Mouse (Mus musculus) lung, postnatal 25 days (tissue): ENCODE measurements around the gene Pde4b.
"Not testable (repeated sequence)": the region's sequence is repeated elsewhere in the genome, so short reads cannot be mapped to it uniquely, and the experiment has no call there.

Experiments used
- DNase-seq: peaks from one replicate; pipeline ENCODE4 v3.0.0; 2022; ENCODE audit warnings: low spot score

Gene Pde4b

GRCm38 (mm10) chr4:102480830-102481484 lies 393.6 kb downstream of the Pde4b start:
- DNase-seq, result no peak

- no peak for DNase-seq
Observed at GRCm38 (mm10) chr4:102483354-102484018, 396.1 kb downstream of the Pde4b start.

GRCm38 (mm10) chr4:102484738-102485137 lies 397.4 kb downstream of the Pde4b start:
- DNase-seq, result no peak

- no peak for DNase-seq
Observed at GRCm38 (mm10) chr4:102486134-102486920, 399.0 kb downstream of the Pde4b start.

GRCm38 (mm10) chr4:102486921-102487240 lies 399.5 kb downstream of the Pde4b start:
- no peak for DNase-seq

- DNase-seq, result no peak
Observed at GRCm38 (mm10) chr4:102488000-102488399, 400.7 kb downstream of the Pde4b start.

GRCm38 (mm10) chr4:102491468-102492123 lies 404.3 kb downstream of the Pde4b start:
- no peak for DNase-seq

- no peak for DNase-seq
Observed at GRCm38 (mm10) chr4:102492911-102493310, 405.6 kb downstream of the Pde4b start.

- peak; percentile 71 for DNase-seq
Observed at GRCm38 (mm10) chr4:102493342-102494128, 406.2 kb downstream of the Pde4b start.

- not testable (repeated sequence) for DNase-seq
Observed at GRCm38 (mm10) chr4:102494203-102494602, 406.9 kb downstream of the Pde4b start.

GRCm38 (mm10) chr4:102495001-102495400 lies 407.7 kb downstream of the Pde4b start:
- no peak for DNase-seq

- peak; percentile 41 for DNase-seq
Observed at GRCm38 (mm10) chr4:102495474-102495873, 408.1 kb downstream of the Pde4b start.

GRCm38 (mm10) chr4:102496269-102497177 lies 409.2 kb downstream of the Pde4b start:
- no peak for DNase-seq

GRCm38 (mm10) chr4:102497221-102497620 lies 409.9 kb downstream of the Pde4b start:
- no peak for DNase-seq

- no peak for DNase-seq
Observed at GRCm38 (mm10) chr4:102498169-102498919, 411.0 kb downstream of the Pde4b start.

GRCm38 (mm10) chr4:102498920-102499316 lies 411.6 kb downstream of the Pde4b start:
- no peak for DNase-seq

- DNase-seq, result no peak
Observed at GRCm38 (mm10) chr4:102505714-102506113, 418.4 kb downstream of the Pde4b start.

GRCm38 (mm10) chr4:102506376-102507280 lies 419.3 kb downstream of the Pde4b start:
- DNase-seq, result peak; percentile 67

- no peak for DNase-seq
Observed at GRCm38 (mm10) chr4:102507344-102507743, 420.0 kb downstream of the Pde4b start.
